Mouse (Mus musculus): ENCODE data around the gene Psmb2. TPM values are rescaled to one million over a fixed set of nuclear protein-coding genes. Genes with fewer than 3 reads are reported as not detected.

The Psmb2 gene
- total RNA-seq (2014; rRNA removed) (196 and 209 TPM in 2 replicates), polyA plus RNA-seq (2015; fragmentation: Nextera tagmentation; extraction: Ambion mirVana) (433 and 436 TPM in 2 replicates)

GRCm38 (mm10) chr4:126677054-126678003, at the start of gene Psmb2:
TSS of gene Psmb2 (plus strand) at chr4:126677630.
- ATAC-seq (ENCODE audit: low FRiP score), result peak; percentile 96
- peak within 1 kb of the TSS; percentile 66 for H3K27ac ChIP-seq (ENCODE audit: low read depth, low read length)
- DNase-seq (ENCODE audit: low spot score), result peak; percentile 97
- peaks cover 2% of the 10 kb centered on the region; the same call in 1 of the 2 replicates for H3K27me3 ChIP-seq (ENCODE audit: insufficient read depth, low read length)
- H3K4me2 ChIP-seq (ENCODE audit: low read depth, low read length, poor library complexity, severe bottlenecking), result peak within 1 kb of the TSS; percentile 91
- no peaks in the 10 kb centered on the region for H3K9me3 ChIP-seq (ENCODE audit: low read length)
- peak within 1 kb of the TSS; percentile 97 for H3K9ac ChIP-seq (replicated peaks; ENCODE audit: low read length, poor library complexity, severe bottlenecking)
- H3K36me3 ChIP-seq (ENCODE audit: insufficient read depth, low read length), result no peaks in the 10 kb centered on the region
- WGBS, result 3% methylated on average over 48 of the region's 48 CpGs
- no peaks in the 10 kb centered on the region for H3K4me1 ChIP-seq (ENCODE audit: insufficient read depth, low read length)
- TF ChIP-seq CTCF (IDR thresholded peaks at IDR 0.05), result no peak
- H3K4me3 ChIP-seq (ENCODE audit: low read depth, low read length), result peak within 1 kb of the TSS; percentile 100

- Histone ChIP-seq H3K9ac (replicated peaks; ENCODE audit: low read length, poor library complexity, severe bottlenecking) (no peak overlapping the region), H3K4me1 (ENCODE audit: insufficient read depth, low read length) (peaks cover 5% of the 10 kb centered on the region; the same call in 1 of the 2 replicates), H3K27ac (ENCODE audit: low read depth, low read length) (no peak overlapping the region), H3K9me3 (ENCODE audit: low read length) (no peaks in the 10 kb centered on the region), H3K4me3 (ENCODE audit: low read depth, low read length) (no peak overlapping the region), H3K4me2 (ENCODE audit: low read depth, low read length, poor library complexity, severe bottlenecking) (no peak overlapping the region), H3K36me3 (ENCODE audit: insufficient read depth, low read length) (no peaks in the 10 kb centered on the region), H3K27me3 (ENCODE audit: insufficient read depth, low read length) (no peaks in the 10 kb centered on the region)
- peak; percentile 46 for TF ChIP-seq CTCF (IDR thresholded peaks at IDR 0.05)
- no peak for DNase-seq (ENCODE audit: low spot score)
- WGBS, result 33% methylated on average over 2 of the region's 2 CpGs
- ATAC-seq (ENCODE audit: low FRiP score), result no peak
These were observed 45.5 kb upstream of the Psmb2 start for GRCm38 (mm10) chr4:126631922-126632321.

- no peaks in the 10 kb centered on the region for H3K9me3 ChIP-seq (ENCODE audit: low read length)
- H3K27me3 ChIP-seq (ENCODE audit: insufficient read depth, low read length), result no peaks in the 10 kb centered on the region
- no peak for ATAC-seq (ENCODE audit: low FRiP score)
- no peak overlapping the region for H3K4me3 ChIP-seq (ENCODE audit: low read depth, low read length)
- H3K9ac ChIP-seq (replicated peaks; ENCODE audit: low read length, poor library complexity, severe bottlenecking), result no peak overlapping the region
- H3K27ac ChIP-seq (ENCODE audit: low read depth, low read length), result no peak overlapping the region
- H3K36me3 ChIP-seq (ENCODE audit: insufficient read depth, low read length), result no peaks in the 10 kb centered on the region
- TF ChIP-seq CTCF (IDR thresholded peaks at IDR 0.05), result no peak
- peaks cover 5% of the 10 kb centered on the region; the same call in 1 of the 2 replicates for H3K4me1 ChIP-seq (ENCODE audit: insufficient read depth, low read length)
- DNase-seq (ENCODE audit: low spot score), result no peak
- 70% methylated on average over 3 of the region's 3 CpGs for WGBS
- no peak overlapping the region for H3K4me2 ChIP-seq (ENCODE audit: low read depth, low read length, poor library complexity, severe bottlenecking)
These were observed 44.8 kb upstream of the Psmb2 start for GRCm38 (mm10) chr4:126632668-126633067.

- 14% methylated on average over 11 of the region's 11 CpGs for WGBS
These were observed 41.1 kb upstream of the Psmb2 start for GRCm38 (mm10) chr4:126636330-126636729.

GRCm38 (mm10) chr4:126637446-126637845, 40.0 kb upstream of the Psmb2 start:
- no peak for TF ChIP-seq CTCF (IDR thresholded peaks at IDR 0.05)
- Histone ChIP-seq H3K4me1 (ENCODE audit: insufficient read depth, low read length) (peaks cover 5% of the 10 kb centered on the region; the same call in 1 of the 2 replicates), H3K9ac (replicated peaks; ENCODE audit: low read length, poor library complexity, severe bottlenecking) (no peak overlapping the region), H3K4me3 (ENCODE audit: low read depth, low read length) (no peak overlapping the region), H3K4me2 (ENCODE audit: low read depth, low read length, poor library complexity, severe bottlenecking) (no peak overlapping the region), H3K9me3 (ENCODE audit: low read length) (no peaks in the 10 kb centered on the region), H3K36me3 (ENCODE audit: insufficient read depth, low read length) (no peaks in the 10 kb centered on the region), H3K27ac (ENCODE audit: low read depth, low read length) (no peak overlapping the region), H3K27me3 (ENCODE audit: insufficient read depth, low read length) (no peaks in the 10 kb centered on the region)
- ATAC-seq (ENCODE audit: low FRiP score) (no peak), DNase-seq (ENCODE audit: low spot score) (peak; percentile 30)
- 77% methylated on average over 4 of the region's 4 CpGs for WGBS

More at GRCm38 (mm10) chr4:126636330-126636729, 41.1 kb upstream of the Psmb2 start:
- H3K27ac ChIP-seq (ENCODE audit: low read depth, low read length), result no peak overlapping the region
- ATAC-seq (ENCODE audit: low FRiP score), result no peak
- no peak for TF ChIP-seq CTCF (IDR thresholded peaks at IDR 0.05)
- H3K27me3 ChIP-seq (ENCODE audit: insufficient read depth, low read length), result no peaks in the 10 kb centered on the region
- H3K36me3 ChIP-seq (ENCODE audit: insufficient read depth, low read length), result no peaks in the 10 kb centered on the region
- no peaks in the 10 kb centered on the region for H3K9me3 ChIP-seq (ENCODE audit: low read length)
- peaks cover 5% of the 10 kb centered on the region; the same call in 1 of the 2 replicates for H3K4me1 ChIP-seq (ENCODE audit: insufficient read depth, low read length)
- H3K9ac ChIP-seq (replicated peaks; ENCODE audit: low read length, poor library complexity, severe bottlenecking), result peak overlapping the region; percentile 13; the same call in 1 of the 2 replicates
- no peak for DNase-seq (ENCODE audit: low spot score)
- no peak overlapping the region for H3K4me3 ChIP-seq (ENCODE audit: low read depth, low read length)
- H3K4me2 ChIP-seq (ENCODE audit: low read depth, low read length, poor library complexity, severe bottlenecking), result peak overlapping the region; percentile 41

- peak; percentile 53 for DNase-seq (ENCODE audit: low spot score)
- ATAC-seq (ENCODE audit: low FRiP score), result no peak
These were observed 38.1 kb upstream of the Psmb2 start for GRCm38 (mm10) chr4:126639339-126639738.

More at GRCm38 (mm10) chr4:126639339-126639738, 38.1 kb upstream of the Psmb2 start:
- Histone ChIP-seq H3K4me3 (ENCODE audit: low read depth, low read length) (no peak overlapping the region), H3K27me3 (ENCODE audit: insufficient read depth, low read length) (no peaks in the 10 kb centered on the region), H3K27ac (ENCODE audit: low read depth, low read length) (no peak overlapping the region), H3K9me3 (ENCODE audit: low read length) (no peaks in the 10 kb centered on the region), H3K4me2 (ENCODE audit: low read depth, low read length, poor library complexity, severe bottlenecking) (no peak overlapping the region), H3K4me1 (ENCODE audit: insufficient read depth, low read length) (peaks cover 5% of the 10 kb centered on the region; the same call in 1 of the 2 replicates), H3K9ac (replicated peaks; ENCODE audit: low read length, poor library complexity, severe bottlenecking) (no peak overlapping the region), H3K36me3 (ENCODE audit: insufficient read depth, low read length) (no peaks in the 10 kb centered on the region)
- no peak for TF ChIP-seq CTCF (IDR thresholded peaks at IDR 0.05)
- WGBS, result 45% methylated on average over 7 of the region's 7 CpGs

All from midbrain, postnatal 0 days (tissue).